Mouse (Mus musculus): ENCODE measurements around the gene Ptpn5.

DNA sequence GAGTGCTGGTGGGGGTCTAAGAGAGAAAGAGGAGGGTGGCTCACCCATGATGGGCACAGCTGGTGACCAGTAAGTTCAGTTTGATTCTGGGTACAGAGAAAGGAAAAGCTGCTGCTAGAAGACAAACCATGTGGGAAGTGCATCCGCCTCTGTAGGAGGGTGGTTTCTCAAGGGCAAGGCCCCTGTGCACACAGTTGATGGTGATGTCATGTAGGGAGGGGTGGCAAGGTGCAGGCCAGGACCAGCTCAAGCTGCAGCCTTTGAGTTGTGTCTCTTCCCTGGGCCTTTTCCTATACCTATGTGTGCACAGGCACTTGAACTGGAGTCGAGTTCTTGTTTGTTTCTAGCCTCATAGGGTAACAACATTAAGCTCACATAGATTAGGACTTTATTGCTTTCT lies 38.5 kb downstream of the Ptpn5 start:
- TF ChIP-seq POLR2A (IDR thresholded peaks at IDR 0.05; ENCODE audit: low read depth, low read length) (no peak), CTCF (conservative IDR thresholded peaks at IDR 0.05; ENCODE audit: insufficient read depth, insufficient read length, low read depth, low read length) (no peak)

All from kidney, adult 2 months (tissue).